Mouse (Mus musculus) midbrain, embryonic 14.5 days (tissue): ENCODE results near the gene Tcp11l1. TPM values are rescaled to one million over a fixed set of nuclear protein-coding genes. Genes with fewer than 3 reads are reported as not detected.
A peak's percentile ranks its signal among the peaks of the same experiment; 100 is the strongest.

Experiments used
- ATAC-seq: fragments of 200-750 bp; cut with Nextera tagmentation; 2 replicates; pipeline ENCODE4 v1.8.0; 2017; ENCODE audit warnings: moderate number of reproducible peaks, moderate library complexity; ENCODE audit not compliant: low FRiP score, low TSS enrichment
- DNase-seq: peaks from one replicate; pipeline ENCODE4 v3.0.0-alpha.2; 2015
- H3K27ac ChIP-seq: fragments of 300-500 bp; sonication (generic); replicated peaks from 2 replicates; pipeline ENCODE4 v1.5.1; 2014; ENCODE audit warnings: mild to moderate bottlenecking, low read depth, low read length, moderate library complexity
- H3K27me3 ChIP-seq: fragments of 300-500 bp; sonication (generic); 2 replicates; pipeline ENCODE4 v1.6.1; 2014; ENCODE audit warnings: low read length, control low read depth, mixed read lengths; ENCODE audit not compliant: control insufficient read depth, insufficient read depth
- H3K36me3 ChIP-seq: fragments of 300-500 bp; sonication (generic); 2 replicates; pipeline ENCODE4 v1.6.1; 2014; ENCODE audit warnings: low read length, control low read depth; ENCODE audit not compliant: control insufficient read depth, insufficient read depth
- H3K4me1 ChIP-seq: fragments of 300-500 bp; sonication (generic); 2 replicates; pipeline ENCODE4 v1.6.1; 2014; ENCODE audit warnings: mild to moderate bottlenecking, antibody characterized with exemption, low read length, control low read depth; ENCODE audit not compliant: control insufficient read depth, insufficient read depth
- H3K4me2 ChIP-seq: fragments of 300-500 bp; sonication (generic); 2 replicates; pipeline ENCODE4 v1.6.1; 2014; ENCODE audit warnings: mild to moderate bottlenecking, low read length, moderate library complexity
- H3K4me3 ChIP-seq: fragments of 300-500 bp; sonication (generic); replicated peaks from 2 replicates; pipeline ENCODE4 v1.5.1; 2014; ENCODE audit warnings: low read depth, low read length
- H3K9ac ChIP-seq: fragments of 300-500 bp; sonication (generic); replicated peaks from 2 replicates; pipeline ENCODE4 v1.6.1; 2014; ENCODE audit warnings: mild to moderate bottlenecking, low read length, moderate library complexity
- H3K9me3 ChIP-seq: fragments of 300-500 bp; sonication (generic); 2 replicates; pipeline ENCODE4 v1.6.1; 2016; ENCODE audit warnings: low read length, control low read depth, mixed read lengths; ENCODE audit not compliant: control insufficient read depth
- WGBS: fragments of 180-500 bp; shearing (Covaris S2); extraction: QIAGEN DNeasy Blood & Tissue Kit; methylation state at CpG from one replicate; pipeline ENCODE4 v1.1.7; 2014; 5-methylcytosine and 5-hydroxymethylcytosine counted together
- polyA plus RNA-seq: library from polyadenylated mRNA; unstranded; fragments of >200 nt; fragmentation: Nextera tagmentation; extraction: Ambion mirVana; gene quantifications from 2 replicates; pipeline ENCODE4 v1.2.1, GENCODE M21; 2014

Tcp11l1 gene
- polyA plus RNA-seq, 1 experiment from 2014 or later: 66.1 TPM

- no peak overlapping the region for H3K4me3 ChIP-seq
- ATAC-seq (no peak), DNase-seq (peak; percentile 7)
- no peak overlapping the region for H3K4me2 ChIP-seq
- H3K27ac ChIP-seq: no peak overlapping the region
- H3K9me3 ChIP-seq: no peaks in the 10 kb centered on the region
- H3K4me1 ChIP-seq: 0 out of 2 replicates have a peak, but pooled peaks cover 6% of the 10 kb centered on the region
- H3K9ac ChIP-seq: no peak overlapping the region
- H3K36me3 ChIP-seq: no peaks in the 10 kb centered on the region
- H3K27me3 ChIP-seq: peaks cover 25% of the 10 kb centered on the region
- 30% methylated on average over 7 of the region's 7 CpGs for WGBS
Measured at GRCm38 (mm10) chr2:104741015-104741758, 29.2 kb upstream of the Tcp11l1 start.

- ATAC-seq: no peak
- no peak overlapping the region for H3K4me2 ChIP-seq
- no peak overlapping the region for H3K27ac ChIP-seq
- 0 out of 2 replicates have a peak, but pooled peaks cover 6% of the 10 kb centered on the region for H3K4me1 ChIP-seq
- no peak overlapping the region for H3K9ac ChIP-seq
- peaks cover 25% of the 10 kb centered on the region for H3K27me3 ChIP-seq
- no peaks in the 10 kb centered on the region for H3K9me3 ChIP-seq
- no peaks in the 10 kb centered on the region for H3K36me3 ChIP-seq
- WGBS: 69% methylated on average over 7 of the region's 7 CpGs
- DNase-seq: no peak
- no peak overlapping the region for H3K4me3 ChIP-seq
Measured at GRCm38 (mm10) chr2:104740248-104740949, 28.4 kb upstream of the Tcp11l1 start.

DNA sequence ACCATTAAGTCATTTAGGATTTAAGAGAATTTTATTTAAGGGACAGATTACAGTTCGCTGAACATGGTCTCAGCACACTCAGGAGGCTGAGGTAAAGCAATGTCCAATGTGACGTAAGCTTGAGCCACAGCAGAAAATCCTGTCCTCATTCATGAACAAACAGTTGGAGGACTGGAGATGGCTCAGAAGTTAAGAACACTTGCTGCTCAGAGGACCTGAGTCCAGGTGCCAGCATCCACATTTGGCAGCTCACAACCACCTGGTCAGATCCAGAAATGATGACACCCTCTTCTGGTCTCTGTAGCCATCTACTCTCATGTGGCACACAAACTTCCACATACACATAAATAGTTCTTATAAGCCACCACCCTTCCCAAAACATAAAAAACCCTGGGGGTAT, 27.7 kb upstream of the Tcp11l1 start:
- H3K9me3 ChIP-seq: no peaks in the 10 kb centered on the region
- H3K4me3 ChIP-seq: no peak overlapping the region
- H3K4me1 ChIP-seq: 0 out of 2 replicates have a peak, but pooled peaks cover 6% of the 10 kb centered on the region
- H3K36me3 ChIP-seq: no peaks in the 10 kb centered on the region
- peaks cover 25% of the 10 kb centered on the region for H3K27me3 ChIP-seq
- H3K9ac ChIP-seq: no peak overlapping the region
- H3K4me2 ChIP-seq: no peak overlapping the region
- ATAC-seq (no peak), DNase-seq (no peak)
- no peak overlapping the region for H3K27ac ChIP-seq
- WGBS: 93% methylated on average over 2 of the region's 2 CpGs

DNA sequence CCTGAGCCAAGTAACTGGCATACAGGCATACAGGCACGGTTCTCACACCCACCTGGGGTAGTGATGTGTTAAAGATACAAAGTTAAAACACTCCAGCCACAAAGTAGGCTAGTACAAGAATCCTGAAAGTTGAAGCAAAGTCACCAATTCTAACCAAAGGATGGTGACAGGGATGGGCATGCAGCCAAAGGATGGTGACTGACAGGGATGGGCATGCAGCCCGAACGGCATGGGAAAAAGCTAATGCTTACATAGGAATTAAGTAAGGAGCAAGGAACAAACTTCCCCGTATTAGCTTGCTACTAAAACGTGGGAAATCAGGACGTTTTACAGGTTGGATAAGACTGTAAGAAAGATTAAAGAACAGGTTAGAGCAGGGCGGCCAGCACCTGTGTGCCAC, 24.3 kb upstream of the Tcp11l1 start:
- H3K9me3 ChIP-seq: no peaks in the 10 kb centered on the region
- H3K4me3 ChIP-seq: no peak overlapping the region
- peaks cover 8% of the 10 kb centered on the region; the same call in 1 of the 2 replicates for H3K27me3 ChIP-seq
- no peak overlapping the region for H3K4me2 ChIP-seq
- no peak overlapping the region for H3K27ac ChIP-seq
- 70% methylated on average over 7 of the region's 7 CpGs for WGBS
- no peak overlapping the region for H3K9ac ChIP-seq
- no peaks in the 10 kb centered on the region for H3K36me3 ChIP-seq
- DNase-seq (peak; percentile 18), ATAC-seq (no peak)
- no peaks in the 10 kb centered on the region for H3K4me1 ChIP-seq

GRCm38 (mm10) chr2:104732562-104733256, 20.7 kb upstream of the Tcp11l1 start:
- Histone ChIP-seq H3K27me3 (no peaks in the 10 kb centered on the region), H3K4me1 (no peaks in the 10 kb centered on the region), H3K27ac (no peak overlapping the region), H3K36me3 (no peaks in the 10 kb centered on the region), H3K4me3 (no peak overlapping the region), H3K9ac (no peak overlapping the region), H3K9me3 (no peaks in the 10 kb centered on the region), H3K4me2 (no peak overlapping the region)
- ATAC-seq (no peak), DNase-seq (no peak)
- 69% methylated on average over 7 of the region's 7 CpGs for WGBS

GRCm38 (mm10) chr2:104732033-104732444, 20.1 kb upstream of the Tcp11l1 start:
- Histone ChIP-seq H3K36me3 (no peaks in the 10 kb centered on the region), H3K27me3 (no peaks in the 10 kb centered on the region), H3K4me2 (no peak overlapping the region), H3K4me1 (no peaks in the 10 kb centered on the region), H3K27ac (no peak overlapping the region), H3K9me3 (no peaks in the 10 kb centered on the region), H3K9ac (no peak overlapping the region), H3K4me3 (no peak overlapping the region)
- 90% methylated on average over 9 of the region's 9 CpGs for WGBS
- ATAC-seq (no peak), DNase-seq (no peak)

DNA sequence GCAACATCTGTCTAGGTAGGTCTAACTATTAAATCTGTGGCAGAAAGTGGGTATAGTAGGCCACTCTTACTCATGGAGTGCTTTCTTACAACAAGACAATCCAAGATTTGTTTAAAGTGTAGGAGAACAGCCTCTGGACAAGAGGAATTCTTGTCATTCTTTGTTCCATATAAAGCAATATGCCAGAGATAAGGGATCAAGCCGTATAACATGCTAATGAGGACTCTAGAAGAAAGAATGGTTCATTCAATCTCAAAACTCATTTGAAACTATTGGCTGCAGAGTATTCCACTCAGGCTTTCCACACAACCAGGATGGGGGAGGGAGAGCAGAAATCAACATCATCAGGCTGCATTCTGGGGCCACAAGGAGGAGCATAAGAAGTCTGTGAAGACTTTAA, 15.4 kb upstream of the Tcp11l1 start:
- no peak overlapping the region for H3K9ac ChIP-seq
- no peaks in the 10 kb centered on the region for H3K4me1 ChIP-seq
- H3K27me3 ChIP-seq: no peaks in the 10 kb centered on the region
- H3K27ac ChIP-seq: no peak overlapping the region
- H3K4me2 ChIP-seq: no peak overlapping the region
- no peaks in the 10 kb centered on the region for H3K9me3 ChIP-seq
- no peaks in the 10 kb centered on the region for H3K36me3 ChIP-seq
- DNase-seq: no peak
- 61% methylated on average over 1 of the region's 1 CpGs for WGBS
- no peak overlapping the region for H3K4me3 ChIP-seq
- no peak for ATAC-seq

DNA sequence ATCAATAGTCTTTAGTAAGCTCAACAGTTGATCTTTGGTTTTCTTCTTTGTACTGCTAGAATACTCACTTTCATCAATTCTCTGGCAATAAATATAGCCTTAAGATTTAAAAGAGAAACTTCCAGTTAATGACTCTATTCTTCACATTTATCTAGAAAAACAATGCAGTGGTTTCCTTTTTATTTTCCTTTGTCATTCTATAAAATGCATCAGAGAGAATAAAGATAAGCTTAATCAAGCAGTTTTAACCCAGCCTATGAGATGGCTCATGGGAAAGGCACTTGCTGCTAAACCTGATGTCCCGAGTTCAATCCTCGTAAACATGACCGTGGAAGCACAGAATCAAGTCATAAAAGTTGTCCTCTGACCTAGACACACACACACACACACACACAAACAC, 10.1 kb upstream of the Tcp11l1 start:
- no peak overlapping the region for H3K4me3 ChIP-seq
- no peak for DNase-seq
- H3K36me3 ChIP-seq: no peaks in the 10 kb centered on the region
- no peaks in the 10 kb centered on the region for H3K4me1 ChIP-seq
- H3K27me3 ChIP-seq: no peaks in the 10 kb centered on the region
- H3K4me2 ChIP-seq: no peak overlapping the region
- no peak overlapping the region for H3K9ac ChIP-seq
- no peak for ATAC-seq
- H3K27ac ChIP-seq: no peak overlapping the region
- WGBS: 89% methylated on average over 3 of the region's 3 CpGs
- H3K9me3 ChIP-seq: no peaks in the 10 kb centered on the region
